Mouse (Mus musculus): ENCODE results near the gene Tesk2.

DNA sequence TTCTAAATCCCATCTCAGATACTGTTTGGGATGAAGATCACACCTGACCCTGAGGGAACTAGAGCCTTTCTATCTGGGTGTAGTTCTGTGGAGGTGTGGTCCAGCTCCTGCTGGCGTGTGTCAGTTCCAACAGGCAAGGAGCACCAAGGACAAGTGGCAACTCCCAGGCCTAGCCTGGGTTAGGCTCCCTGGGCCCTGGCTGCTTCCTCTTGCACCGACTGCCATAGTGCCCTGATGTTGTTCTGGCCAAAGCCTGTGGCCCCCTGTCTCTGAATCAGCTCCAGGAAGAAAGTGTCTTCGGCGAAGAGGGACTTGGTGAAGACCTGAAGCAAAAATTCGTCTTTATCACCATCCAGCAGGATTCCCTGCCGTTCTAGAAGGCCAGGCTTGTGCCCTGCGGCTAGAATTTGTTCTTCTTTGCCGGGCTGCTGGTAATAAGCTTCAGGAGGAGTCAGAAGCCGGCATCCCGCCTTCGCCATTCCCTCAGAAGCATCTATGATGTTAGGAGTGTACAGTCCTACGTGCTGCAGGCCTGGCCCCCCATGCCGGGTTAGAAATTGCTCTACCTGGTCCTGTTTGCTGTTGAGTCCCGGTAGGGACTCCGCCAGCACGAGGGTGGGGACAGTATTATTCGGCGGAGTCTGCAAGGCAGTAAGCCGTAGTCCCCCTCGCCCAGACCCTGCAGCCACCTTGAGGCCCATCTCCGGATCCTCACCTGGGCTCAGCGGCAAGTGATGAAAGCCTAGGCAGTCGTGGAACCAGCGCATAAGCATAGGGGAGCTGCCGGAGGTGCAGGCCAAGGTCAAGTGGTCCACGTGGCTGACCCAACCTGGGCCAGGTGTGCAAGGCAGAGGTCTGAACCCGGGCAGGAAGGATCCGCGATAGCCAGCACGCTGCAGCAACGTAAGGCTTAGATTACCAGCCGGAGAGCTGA lies 99.5 kb downstream of the Tesk2 start:
- TF ChIP-seq CTCF (IDR thresholded peaks at IDR 0.05; ENCODE audit: low read depth) (no peak), EP300 (IDR thresholded peaks at IDR 0.05; ENCODE audit: low read depth) (no peak)

Data from liver, embryonic 14.5 days (tissue).